Mouse (Mus musculus) cerebellum, postnatal 36 days (tissue): ENCODE data around the gene Gm10184.
"Not testable (repeated sequence)": the region's sequence is repeated elsewhere in the genome, so short reads cannot be mapped to it uniquely, and the experiment has no call there.

Experiments used
- DNase-seq, 2 experiments: peaks; one replicate each; pipeline ENCODE4 v3.0.0; 2021 to 2022; ENCODE audit warnings: mixed read lengths in 2 of 2

The Gm10184 gene

GRCm38 (mm10) chr17:89910349-89910748, at the start of gene Gm10184:
Gene Gm10184, minus strand, starts transcription at chr17:89910449.
- no peak for DNase-seq

- no peak for DNase-seq
Measured at GRCm38 (mm10) chr17:89933950-89934349, 23.7 kb upstream of the Gm10184 start.

GRCm38 (mm10) chr17:89907686-89908085, 2.6 kb downstream of the Gm10184 start:
- no peak for DNase-seq

- DNase-seq, result not testable (repeated sequence)
Measured at GRCm38 (mm10) chr17:89904701-89905100, 5.5 kb downstream of the Gm10184 start.

- no peak for DNase-seq
Measured at GRCm38 (mm10) chr17:89902767-89903166, 7.5 kb downstream of the Gm10184 start.

GRCm38 (mm10) chr17:89900610-89901009, 9.6 kb downstream of the Gm10184 start:
- no peak for DNase-seq

- no peak for DNase-seq
Measured at GRCm38 (mm10) chr17:89899813-89900212, 10.4 kb downstream of the Gm10184 start.

- DNase-seq, result no peak
Measured at GRCm38 (mm10) chr17:89864996-89865395, 45.3 kb downstream of the Gm10184 start.
